ENCODE assay signal across 11 mouse cellular contexts in genomic region chr13:9650580-9650979, GRCm38 (mm10).
"Had no signal": no experiment of that assay in that cellular context is flagged by ENCODE, and none has a peak within 500 bp of the region (broad histone marks: within the 10 kb centered on the region; RNA-seq: fewer than 3 reads in every experiment).

No protein-coding gene starts in this region.

- DNase-seq: kidney, adult 2 months; kidney, postnatal 25 days; liver, embryonic 13.5 days; lung, adult 2 months; lung, postnatal 14 days; lung, postnatal 4 days; retina, postnatal 1 day; right cerebral cortex, postnatal 25 days; spleen, adult 18-20 months; thymus, adult 18-20 months; thymus, postnatal 36 days had no signal
